Mouse (Mus musculus) bone marrow, adult 2 months (tissue): ENCODE data around the gene Map3k6.

Experiments used
- CTCF ChIP-seq: fragments of 200-500 bp; IDR thresholded peaks from 2 replicates; pipeline ENCODE4 v1.5.1; 2011; ENCODE audit warnings: low read length, control low read depth; ENCODE audit not compliant: control insufficient read depth, insufficient read depth
- POLR2A ChIP-seq: fragments of 200-500 bp; IDR thresholded peaks from 2 replicates; pipeline ENCODE4 v1.6.1; 2011; ENCODE audit warnings: low read depth, mild to moderate bottlenecking, control low read depth, low read length, borderline replicate concordance; ENCODE audit not compliant: control insufficient read depth

- TF ChIP-seq CTCF, result peak; percentile 82
- no peak for TF ChIP-seq POLR2A
These were observed 61.2 kb downstream of the Map3k6 start for GRCm38 (mm10) chr4:133301802-133302201.
